Mouse (Mus musculus) testis, adult 2 months (tissue): ENCODE measurements around the gene Cenpm.

Experiments used
- CTCF ChIP-seq: fragments of 200-500 bp; IDR thresholded peaks from 2 replicates; pipeline ENCODE4 v1.5.1; 2012; ENCODE audit warnings: low read depth, mild to moderate bottlenecking, inconsistent platforms, low read length, moderate library complexity; ENCODE audit not compliant: control insufficient read depth, insufficient read depth, insufficient replicate concordance
- POLR2A ChIP-seq: fragments of 200-500 bp; IDR thresholded peaks from 2 replicates; pipeline ENCODE4 v1.6.1; 2012; ENCODE audit warnings: low read depth, mild to moderate bottlenecking, inconsistent platforms, low read length, moderate library complexity; ENCODE audit not compliant: control insufficient read depth

GRCm38 (mm10) chr15:82185062-82185783, 59.3 kb downstream of the Cenpm start:
- TF ChIP-seq CTCF (no peak), POLR2A (no peak)
